Mouse (Mus musculus) lung, adult 2 months (tissue): Measurements from ENCODE around the gene Mplkip.

Experiments used
- CTCF ChIP-seq: fragments of 200-500 bp; IDR thresholded peaks from 2 replicates; pipeline ENCODE4 v1.5.1; 2011; ENCODE audit warnings: mild to moderate bottlenecking, low read length, control low read depth; ENCODE audit not compliant: insufficient read depth
- POLR2A ChIP-seq: fragments of 200-500 bp; IDR thresholded peaks from 2 replicates; pipeline ENCODE4 v1.6.1; 2011; ENCODE audit warnings: low read depth, mild to moderate bottlenecking, control low read depth, low read length, borderline replicate concordance; ENCODE audit errors: extremely low read depth

GRCm38 (mm10) chr13:17700090-17700715 lies 5.2 kb downstream of the Mplkip start:
- TF ChIP-seq CTCF = no peak
- TF ChIP-seq POLR2A = no peak
